Mouse (Mus musculus) activated CD4-positive, CD25-positive, alpha-beta regulatory T cell, adult 9 weeks (primary cell): Measurements from ENCODE around the gene Sncg. TPM values are rescaled to one million over a fixed set of nuclear protein-coding genes. Genes with fewer than 3 reads are reported as not detected.

Source experiments
- polyA plus RNA-seq: library from polyadenylated mRNA; unstranded; fragments of 100-300 nt; shearing (Covaris generic); gene quantifications from one replicate; pipeline ENCODE4 v1.2.1, GENCODE M21; 2017

Sncg gene
- not detected for polyA plus RNA-seq

GRCm38 (mm10) chr14:34374577-34374976 is at the start of gene Sncg:
Gene Sncg (minus strand): TSS chr14:34374789.

GRCm38 (mm10) chr14:34375415-34375904 is 871 bp upstream of the Sncg start, which contains the start of gene Mmrn2:
Gene Mmrn2 (plus strand): TSS chr14:34375465.

DNA sequence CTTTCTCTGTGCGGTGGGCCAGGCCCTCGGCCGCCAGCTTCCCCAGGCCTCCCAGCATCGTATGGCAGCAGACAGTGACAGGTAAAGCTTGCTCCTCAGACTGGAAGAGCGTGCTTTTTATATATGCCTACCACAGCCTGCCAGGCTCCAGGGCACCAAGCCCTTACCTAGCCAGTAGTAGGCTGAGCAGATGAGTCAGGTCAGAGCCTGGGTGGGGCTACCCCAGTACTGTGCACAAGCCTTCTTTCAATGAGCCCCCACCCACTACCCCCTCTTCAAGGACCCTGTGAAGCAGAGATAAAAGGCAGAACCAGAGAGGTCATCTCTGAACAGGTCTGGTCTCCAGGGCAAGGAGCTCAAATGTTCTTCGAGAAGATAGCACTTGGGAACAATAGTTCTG is 19.3 kb downstream of the Sncg start, which contains the start of gene Fam25c:
Gene Fam25c (minus strand): TSS at position 133 of the 400 bp plus-strand sequence.

Other genes starting within 250 kb of the Sncg start
- not detected for gene Npy4r, start 222.3 kb downstream of the Sncg start, polyA plus RNA-seq
- gene Gprin2, start 173.1 kb downstream of the Sncg start, polyA plus RNA-seq = not detected
- not detected for gene Syt15, start 155.2 kb downstream of the Sncg start, polyA plus RNA-seq
- 6.8 TPM for gene Shld2, start 64.3 kb downstream of the Sncg start, polyA plus RNA-seq
- 13.0 TPM for gene Glud1, start 64.1 kb downstream of the Sncg start, polyA plus RNA-seq
- not detected for gene Fam25c, start 19.4 kb downstream of the Sncg start, polyA plus RNA-seq
- 0.18 TPM for gene Mmrn2, start 676 bp upstream of the Sncg start, polyA plus RNA-seq
- 0.16 TPM for gene Bmpr1a, start 128.6 kb upstream of the Sncg start, polyA plus RNA-seq
- gene 9230112D13Rik, start 148.0 kb upstream of the Sncg start, polyA plus RNA-seq = not detected
- gene Ldb3, start 213.9 kb upstream of the Sncg start, polyA plus RNA-seq = not detected
- not detected for gene Opn4, start 225.4 kb upstream of the Sncg start, polyA plus RNA-seq